Mouse (Mus musculus) megakaryocyte, embryonic 14.5 days (primary cell): ENCODE data around the gene Treh. TPM values are rescaled to one million over a fixed set of nuclear protein-coding genes. Genes with fewer than 3 reads are reported as not detected.

Experiments
- H3K27me3 ChIP-seq: replicated peaks from 2 replicates; pipeline ENCODE3; 2012; ENCODE audit warnings: inconsistent platforms
- H3K36me3 ChIP-seq: replicated peaks from 2 replicates; pipeline ENCODE3; 2012; ENCODE audit warnings: low read length, inconsistent platforms, mixed read lengths
- H3K4me1 ChIP-seq: 2 replicates; pipeline ENCODE4 v1.6.1; 2012; ENCODE audit warnings: inconsistent platforms
- H3K4me3 ChIP-seq: replicated peaks from 2 replicates; pipeline ENCODE3; 2012; ENCODE audit warnings: moderate library complexity, mild to moderate bottlenecking, inconsistent platforms
- H3K9me3 ChIP-seq: 2 replicates; pipeline ENCODE4 v1.6.1; 2012; ENCODE audit warnings: inconsistent platforms
- FLI1 ChIP-seq: IDR thresholded peaks from 2 replicates; pipeline ENCODE4 v1.6.1; 2012; ENCODE audit warnings: low read length, inconsistent platforms, mixed read lengths
- GATA1 ChIP-seq: IDR thresholded peaks from 3 replicates; pipeline ENCODE4 v1.6.1; 2012; ENCODE audit warnings: mixed read lengths, low read length, inconsistent platforms, borderline replicate concordance
- polyA plus RNA-seq: library from polyadenylated mRNA; stranded (reverse); fragments of >175 nt; gene quantifications from 2 replicates; pipeline ENCODE4 v1.2.3, GENCODE M21; 2012; ENCODE audit warnings: low replicate concordance; ENCODE audit not compliant: insufficient read depth

Gene Treh
- polyA plus RNA-seq, 1 experiment = not detected

DNA sequence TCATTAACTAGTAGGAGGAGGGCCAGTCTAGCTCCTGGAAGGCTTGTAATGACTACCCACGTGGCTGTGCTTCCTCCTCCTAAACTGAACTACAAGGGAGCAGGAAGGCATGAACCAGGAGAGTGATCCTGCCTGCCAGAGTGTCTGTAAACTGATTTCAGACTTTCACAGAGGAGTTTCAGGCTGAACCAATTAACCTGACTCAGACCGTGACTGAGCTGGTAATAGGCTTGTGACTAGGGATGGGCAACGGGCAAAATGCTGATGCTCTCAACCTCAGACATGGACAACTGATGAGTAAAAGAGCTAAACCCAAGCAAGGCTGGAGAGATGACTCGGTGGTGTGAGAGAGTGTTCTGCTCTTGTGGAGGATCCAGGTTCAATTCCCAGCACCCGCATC, 54.4 kb downstream of the Treh start:
- TF ChIP-seq FLI1 = no peak
- peaks cover 24% of the 10 kb centered on the region for H3K27me3 ChIP-seq

DNA sequence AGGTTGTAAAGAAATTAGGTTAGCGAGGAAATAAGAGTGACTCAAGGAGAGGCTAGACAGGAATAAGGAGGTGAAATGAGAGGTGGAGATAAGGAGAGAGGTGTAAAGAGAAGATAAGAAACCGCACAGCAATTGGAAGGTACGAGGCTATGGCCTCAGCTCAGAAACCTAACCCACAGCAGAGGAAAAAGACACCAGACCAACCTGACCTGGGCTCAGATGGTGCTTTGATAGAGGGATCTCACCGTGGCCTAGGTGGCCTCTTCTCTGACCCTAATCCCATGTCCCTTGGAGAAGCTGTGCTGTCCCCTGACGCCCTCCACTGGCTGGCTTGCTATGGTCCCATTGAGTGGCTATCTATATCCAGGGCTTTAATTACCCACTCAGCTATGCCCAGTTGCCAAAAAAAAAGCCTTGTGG, 59.1 kb downstream of the Treh start:
- Histone ChIP-seq H3K4me3 (no peak overlapping the region), H3K9me3 (no peaks in the 10 kb centered on the region), H3K4me1 (peaks cover 42% of the 10 kb centered on the region), H3K36me3 (no peaks in the 10 kb centered on the region), H3K27me3 (peaks cover 53% of the 10 kb centered on the region)
- TF ChIP-seq FLI1 = no peak

More for the DNA sequence above, 54.4 kb downstream of the Treh start:
- Histone ChIP-seq H3K9me3 (no peaks in the 10 kb centered on the region), H3K4me3 (no peak overlapping the region), H3K4me1 (peaks cover 40% of the 10 kb centered on the region), H3K36me3 (no peaks in the 10 kb centered on the region)

GRCm38 (mm10) chr9:44732921-44733530, 60.0 kb downstream of the Treh start:
- no peak for TF ChIP-seq FLI1
- TF ChIP-seq GATA1 = no peak
- peak overlapping the region; percentile 93 for H3K4me3 ChIP-seq
- H3K4me1 ChIP-seq = peaks cover 42% of the 10 kb centered on the region
- peaks cover 8% of the 10 kb centered on the region for H3K9me3 ChIP-seq
- peaks cover 60% of the 10 kb centered on the region for H3K27me3 ChIP-seq
- H3K36me3 ChIP-seq = no peaks in the 10 kb centered on the region

- peaks cover 54% of the 10 kb centered on the region for H3K27me3 ChIP-seq
- peaks cover 10% of the 10 kb centered on the region for H3K9me3 ChIP-seq
- H3K36me3 ChIP-seq = no peaks in the 10 kb centered on the region
- H3K4me3 ChIP-seq = peak overlapping the region; percentile 93
- TF ChIP-seq FLI1 (no peak), GATA1 (no peak)
- H3K4me1 ChIP-seq = peaks cover 42% of the 10 kb centered on the region
Measured at GRCm38 (mm10) chr9:44733671-44734523, 60.9 kb downstream of the Treh start.

DNA sequence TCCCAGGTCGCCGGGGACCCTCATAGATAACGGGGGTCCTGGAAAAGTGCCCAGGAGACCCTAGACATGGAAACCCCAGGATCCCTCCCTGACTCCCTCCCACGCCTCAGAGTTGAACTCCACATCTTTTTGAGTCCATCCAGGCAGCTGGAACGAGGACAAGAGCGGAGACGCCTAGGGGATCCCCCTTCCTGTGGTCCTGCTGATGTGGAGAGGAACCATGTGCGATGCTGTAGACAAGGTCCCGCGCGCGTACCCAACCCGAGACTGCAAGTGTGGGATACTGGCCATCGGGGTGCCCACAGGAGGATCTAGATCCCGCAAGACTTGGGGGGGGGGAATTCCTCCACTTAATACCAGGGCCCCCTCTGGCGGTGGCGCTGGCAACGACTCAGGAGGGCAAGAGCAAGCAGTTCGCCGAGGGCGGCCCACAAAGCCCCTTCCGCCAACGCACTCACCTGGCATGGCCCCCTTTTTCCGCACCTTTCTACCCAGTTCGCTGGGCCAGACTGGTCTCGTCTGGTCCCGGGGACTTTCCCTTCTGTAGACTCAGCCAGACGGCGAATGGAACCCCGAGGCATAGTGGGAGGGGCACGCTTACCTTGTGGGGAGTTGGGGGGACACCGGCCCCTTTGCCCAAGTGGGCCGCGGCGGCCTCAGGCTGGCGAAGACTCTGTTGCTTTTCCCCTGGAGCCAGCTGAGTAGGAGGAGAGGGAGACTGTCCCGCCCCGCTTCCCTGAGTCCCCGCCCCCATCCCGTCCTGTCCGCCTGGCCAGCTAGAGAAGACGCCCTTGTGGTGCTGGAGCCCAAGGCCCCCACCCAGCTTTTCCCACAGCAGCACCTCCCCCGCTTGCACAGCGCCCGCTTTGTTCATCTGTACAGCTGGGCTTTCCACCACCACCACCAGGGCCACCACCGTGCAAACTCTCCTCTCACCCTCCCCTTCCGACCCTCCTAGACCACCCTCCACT, 61.8 kb downstream of the Treh start, which contains the start of gene Phldb1:
Phldb1 (minus strand) TSS at position 675 of the 971 bp plus-strand sequence.
- H3K27me3 ChIP-seq = peaks cover 53% of the 10 kb centered on the region
- peaks cover 10% of the 10 kb centered on the region for H3K9me3 ChIP-seq
- peak within 1 kb of the TSS; percentile 93 for H3K4me3 ChIP-seq
- TF ChIP-seq FLI1 (no peak), GATA1 (no peak)
- peaks cover 42% of the 10 kb centered on the region for H3K4me1 ChIP-seq
- no peaks in the 10 kb centered on the region for H3K36me3 ChIP-seq

GRCm38 (mm10) chr9:44735886-44736285, 62.9 kb downstream of the Treh start:
- Histone ChIP-seq H3K27me3 (peaks cover 53% of the 10 kb centered on the region), H3K36me3 (no peaks in the 10 kb centered on the region), H3K4me1 (peaks cover 42% of the 10 kb centered on the region), H3K4me3 (no peak overlapping the region), H3K9me3 (peaks cover 10% of the 10 kb centered on the region)
- no peak for TF ChIP-seq FLI1
- no peak for TF ChIP-seq GATA1

Other genes starting within 250 kb of the Treh start
- not detected in 2 replicates for gene Foxr1, start 232.1 kb upstream of the Treh start, polyA plus RNA-seq
- gene Upk2, start 218.3 kb upstream of the Treh start, polyA plus RNA-seq = not detected in 2 replicates
- 11.6 and 16.1 TPM in 2 replicates for gene Bcl9l, start 190.4 kb upstream of the Treh start, polyA plus RNA-seq
- not detected in 2 replicates for gene Cxcr5, start 111.4 kb upstream of the Treh start, polyA plus RNA-seq
- gene Ddx6, start 68.3 kb upstream of the Treh start, polyA plus RNA-seq = 4.1 and 10.8 TPM in 2 replicates
- 10.5 and 16.0 TPM in 2 replicates for gene Phldb1, start 62.0 kb downstream of the Treh start, polyA plus RNA-seq
- 1.8 and 5.9 TPM in 2 replicates for gene Arcn1, start 94.6 kb downstream of the Treh start, polyA plus RNA-seq
- gene Ift46, start 94.7 kb downstream of the Treh start, polyA plus RNA-seq = 3.7 TPM in 1 of 2 replicates, not detected in the other
- not detected in 2 replicates for gene Tmem25, start 126.1 kb downstream of the Treh start, polyA plus RNA-seq
- gene Ttc36, start 129.8 kb downstream of the Treh start, polyA plus RNA-seq = 0.56 TPM in 1 of 2 replicates, not detected in the other
- gene Kmt2a, start 208.1 kb downstream of the Treh start, polyA plus RNA-seq = 3.1 and 5.9 TPM in 2 replicates
- 26.7 and 39.7 TPM in 2 replicates for gene Atp5l, start 247.5 kb downstream of the Treh start, polyA plus RNA-seq